In the genomic region with DNA sequence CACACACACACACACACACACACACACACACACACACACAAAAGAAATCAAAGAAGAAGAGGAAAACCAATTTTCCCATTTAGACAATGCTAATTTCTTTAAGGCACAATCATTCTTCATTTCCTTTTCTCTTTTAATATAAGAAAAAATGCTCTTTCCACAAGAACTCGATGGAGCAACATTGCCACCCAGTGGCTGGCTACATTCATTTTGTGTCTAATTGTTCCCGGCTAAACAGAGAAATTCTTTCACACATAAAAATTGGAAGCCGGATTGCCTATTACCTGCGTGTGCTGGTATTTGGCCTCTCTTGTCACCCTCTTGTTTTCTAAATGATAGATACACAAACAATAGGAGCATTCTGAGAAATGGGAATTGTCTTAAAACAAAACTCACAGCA, we compare ENCODE assay signal across 9 mouse cellular contexts.
A peak's percentile ranks its signal among the peaks of the same experiment; 100 is the strongest.
DNase-seq lines count a peak whose midpoint lies in the region; ATAC-seq and TF ChIP-seq lines count a peak whose summit lies in the region.
"Had no signal": no experiment of that assay in that cellular context is flagged by ENCODE, and none has a peak within 500 bp of the region (broad histone marks: within the 10 kb centered on the region; RNA-seq: fewer than 3 reads in every experiment).

No protein-coding gene starts in this region.

- TF ChIP-seq EP300 in MEL (IDR thresholded peaks at IDR 0.05; ENCODE audit: low read depth in 1 of 2, low read length in 2 of 2): no peak

- TF ChIP-seq RAD21 in MEL (IDR thresholded peaks at IDR 0.05; ENCODE audit: low read depth, low read length): peak; percentile 47

- no peaks in the 10 kb centered on the region for H3K36me3 ChIP-seq in forebrain, embryonic 11.5 days (ENCODE audit: control insufficient read depth, insufficient read depth, low read length)
- H3K36me3 ChIP-seq in forebrain, embryonic 12.5 days (replicated peaks): no peaks in the 10 kb centered on the region
- no peaks in the 10 kb centered on the region for H3K36me3 ChIP-seq in MEL (ENCODE audit: control insufficient read depth in 1 of 2, insufficient read depth in 2 of 2, low read length in 2 of 2)
- H3K36me3 ChIP-seq in hindbrain, embryonic 16.5 days (ENCODE audit: control insufficient read depth, insufficient read depth, low read length): no peaks in the 10 kb centered on the region
- H3K36me3 ChIP-seq: heart, embryonic 15.5 days had no signal

- ATAC-seq in forebrain, embryonic 11.5 days (replicated peaks; ENCODE audit: low FRiP score): no peak
- ATAC-seq in forebrain, embryonic 12.5 days (ENCODE audit: low FRiP score): no peak
- no peak for ATAC-seq in hindbrain, embryonic 16.5 days
- no peak for ATAC-seq in monocyte, adult 5-6 weeks (replicated peaks; ENCODE audit: insufficient number of reproducible peaks, low FRiP score, low TSS enrichment, poor library complexity, severe bottlenecking)

- WGBS in forebrain, embryonic 11.5 days: 23% methylated on average over 4 of the region's 4 CpGs
- 21% methylated on average over 4 of the region's 4 CpGs for WGBS in forebrain, embryonic 12.5 days
- 8% methylated on average over 4 of the region's 4 CpGs for WGBS in hindbrain, embryonic 16.5 days

- H3K4me1 ChIP-seq in forebrain, embryonic 11.5 days (replicated peaks; ENCODE audit: control insufficient read depth, insufficient read depth, low read length): no peaks in the 10 kb centered on the region
- H3K4me1 ChIP-seq in forebrain, embryonic 12.5 days: no peaks in the 10 kb centered on the region
- H3K4me1 ChIP-seq in MEL (ENCODE audit: control insufficient read depth in 1 of 2, insufficient read depth in 2 of 2, low read length in 2 of 2): no peaks in the 10 kb centered on the region
- H3K4me1 ChIP-seq in hindbrain, embryonic 16.5 days (ENCODE audit: control insufficient read depth, insufficient read depth, low read depth, low read length): peaks cover 4% of the 10 kb centered on the region
- H3K4me1 ChIP-seq: heart, embryonic 15.5 days had no signal

- TF ChIP-seq CTCF in MEL (IDR thresholded peaks at IDR 0.05 in 2 of 3, conservative IDR thresholded peaks at IDR 0.05 in 1 of 3; ENCODE audit: control insufficient read depth in 1 of 3, insufficient read depth in 1 of 3, low read depth in 2 of 3, low read length in 3 of 3, poor library complexity in 1 of 3, severe bottlenecking in 1 of 3): peak in 1 of 3 experiments; percentile 21; a peak in 2 of 6 replicates

- no peaks in the 10 kb centered on the region for H3K27me3 ChIP-seq in forebrain, embryonic 11.5 days (ENCODE audit: control insufficient read depth, insufficient read depth, low read length)
- no peaks in the 10 kb centered on the region for H3K27me3 ChIP-seq in forebrain, embryonic 12.5 days
- H3K27me3 ChIP-seq in MEL (ENCODE audit: control insufficient read depth in 1 of 2, insufficient read depth in 2 of 2, low read length in 2 of 2): no peaks in the 10 kb centered on the region
- no peaks in the 10 kb centered on the region for H3K27me3 ChIP-seq in hindbrain, embryonic 16.5 days (replicated peaks; ENCODE audit: control insufficient read depth, insufficient read depth, low read length)
- H3K27me3 ChIP-seq: heart, embryonic 15.5 days had no signal

- TF ChIP-seq POLR2A in MEL (IDR thresholded peaks at IDR 0.05; ENCODE audit: control insufficient read depth in 1 of 2, insufficient read depth in 1 of 2, low read depth in 1 of 2, low read length in 2 of 2, poor library complexity in 1 of 2): no peak

- no peaks in the 10 kb centered on the region for H3K9me3 ChIP-seq in forebrain, embryonic 11.5 days (ENCODE audit: control insufficient read depth, low read length)
- H3K9me3 ChIP-seq in forebrain, embryonic 12.5 days: no peaks in the 10 kb centered on the region
- H3K9me3 ChIP-seq in MEL (replicated peaks; ENCODE audit: insufficient read depth, low read length): no peaks in the 10 kb centered on the region
- no peaks in the 10 kb centered on the region for H3K9me3 ChIP-seq in hindbrain, embryonic 16.5 days (ENCODE audit: control insufficient read depth, low read length)
- H3K9me3 ChIP-seq: heart, embryonic 15.5 days had no signal

- H3K4me2 ChIP-seq in forebrain, embryonic 11.5 days (ENCODE audit: low read depth, low read length, severe bottlenecking): no peak overlapping the region
- no peak overlapping the region for H3K4me2 ChIP-seq in forebrain, embryonic 12.5 days
- peak overlapping the region; percentile 29 for H3K4me2 ChIP-seq in hindbrain, embryonic 16.5 days (ENCODE audit: low read length)
- H3K4me2 ChIP-seq: heart, embryonic 15.5 days had no signal

- peak; percentile 71 for DNase-seq in forebrain, embryonic 11.5 days (ENCODE audit: low spot score)
- peak; percentile 13 for DNase-seq in MEL (ENCODE audit: low read depth, low spot score)
- peak; percentile 56 to 73 for DNase-seq in cerebellum, postnatal 25 days
- DNase-seq in left cerebral cortex, postnatal 4 days: peak; percentile 68
- peak; percentile 20 for DNase-seq in retina, adult 2 months (ENCODE audit: low read depth, low spot score)

- intact Hi-C loops in left cerebral cortex, postnatal 4 days (cut with DNase I): loop anchor here (5.0 kb wide), 2 partner anchors 453 to 562 kb away; no protein-coding TSS in a partner anchor

- no peaks in the 10 kb centered on the region for H3K79me2 ChIP-seq in MEL (ENCODE audit: control insufficient read depth, insufficient read depth, low read length, poor library complexity)

- no peak overlapping the region for H3K4me3 ChIP-seq in forebrain, embryonic 11.5 days (ENCODE audit: low read depth, low read length)
- no peak overlapping the region for H3K4me3 ChIP-seq in forebrain, embryonic 12.5 days (replicated peaks)
- no peak overlapping the region for H3K4me3 ChIP-seq in MEL (ENCODE audit: control insufficient read depth in 1 of 2, insufficient read depth in 1 of 2, low read depth in 2 of 2, low read length in 2 of 2)
- no peak overlapping the region for H3K4me3 ChIP-seq in hindbrain, embryonic 16.5 days (ENCODE audit: low read length)
- H3K4me3 ChIP-seq: heart, embryonic 15.5 days had no signal

- no peak overlapping the region for H3K9ac ChIP-seq in forebrain, embryonic 11.5 days (ENCODE audit: low read length)
- no peak overlapping the region for H3K9ac ChIP-seq in forebrain, embryonic 12.5 days
- H3K9ac ChIP-seq in MEL (ENCODE audit: control insufficient read depth, low read depth, low read length, poor library complexity, severe bottlenecking): no peak overlapping the region
- no peak overlapping the region; the same call in 1 of the 2 replicates for H3K9ac ChIP-seq in hindbrain, embryonic 16.5 days (ENCODE audit: low read depth, low read length)
- H3K9ac ChIP-seq: heart, embryonic 15.5 days had no signal

- H3K27ac ChIP-seq in forebrain, embryonic 11.5 days (ENCODE audit: low read depth, low read length): no peak overlapping the region
- H3K27ac ChIP-seq in forebrain, embryonic 12.5 days: no peak overlapping the region
- no peak overlapping the region for H3K27ac ChIP-seq in MEL (ENCODE audit: control insufficient read depth, low read depth, low read length)
- H3K27ac ChIP-seq in hindbrain, embryonic 16.5 days (ENCODE audit: low read depth, low read length): no peak overlapping the region
- H3K27ac ChIP-seq: heart, embryonic 15.5 days had no signal

TF ChIP-seq in MEL, 35 proteins besides CTCF, POLR2A, EP300 and RAD21:
- no peak for TF ChIP-seq UBTF (IDR thresholded peaks at IDR 0.05; ENCODE audit: borderline replicate concordance, insufficient read depth, low read depth, low read length)
- TF ChIP-seq SMC3 (IDR thresholded peaks at IDR 0.05; ENCODE audit: low read depth, low read length): peak; percentile 35; the same call in 1 of the 2 replicates
- TF ChIP-seq CHD2 (IDR thresholded peaks at IDR 0.05; ENCODE audit: low read length): no peak

Comparison
In these comparisons a context has a peak if more than half of its experiments do, and no peak if none do; other contexts are left out.
1. DNase-seq: peak in every context shown above with its lines; median percentile 71 in forebrain, embryonic 11.5 days; 68 in left cerebral cortex, postnatal 4 days; 64 in cerebellum, postnatal 25 days; 20 in retina, adult 2 months; 13 in MEL.